Mouse (Mus musculus): ENCODE results near the gene Slf2.

Gene Slf2

GRCm38 (mm10) chr19:45030746-45031693 is 100.1 kb downstream of the Slf2 start:
- peak; percentile 58 to 74 for DNase-seq (ENCODE audit: low spot score in 2 of 2)

- peak; percentile 63 to 64 for DNase-seq (ENCODE audit: low spot score in 2 of 2)
Measured at GRCm38 (mm10) chr19:45031780-45032179, 100.8 kb downstream of the Slf2 start.

Data from frontal cortex, postnatal 25 days (tissue).